Mouse (Mus musculus): ENCODE data around the gene P3h2.

P3h2 gene

DNA sequence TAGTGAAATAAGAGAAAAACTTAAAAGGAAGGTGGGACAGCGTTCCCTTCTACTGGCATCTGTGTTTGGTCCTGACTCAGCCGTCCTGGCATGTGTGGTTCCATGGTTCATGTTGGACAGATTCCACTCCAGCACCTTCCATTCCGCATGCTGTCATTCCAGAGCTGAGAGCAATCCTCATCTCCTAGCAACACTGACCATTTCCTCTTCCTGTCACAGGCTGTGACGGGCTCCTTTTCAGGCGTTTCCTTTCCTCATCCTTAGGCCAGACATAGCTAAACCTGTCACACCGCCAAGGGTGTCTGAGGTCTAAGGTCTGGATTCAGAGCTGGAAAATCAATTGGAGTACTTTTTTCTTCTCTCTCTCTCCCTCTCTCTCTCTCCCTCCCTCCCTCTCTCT lies 40.5 kb downstream of the P3h2 start:
- no peak for DNase-seq (ENCODE audit: low spot score in 2 of 2)

DNA sequence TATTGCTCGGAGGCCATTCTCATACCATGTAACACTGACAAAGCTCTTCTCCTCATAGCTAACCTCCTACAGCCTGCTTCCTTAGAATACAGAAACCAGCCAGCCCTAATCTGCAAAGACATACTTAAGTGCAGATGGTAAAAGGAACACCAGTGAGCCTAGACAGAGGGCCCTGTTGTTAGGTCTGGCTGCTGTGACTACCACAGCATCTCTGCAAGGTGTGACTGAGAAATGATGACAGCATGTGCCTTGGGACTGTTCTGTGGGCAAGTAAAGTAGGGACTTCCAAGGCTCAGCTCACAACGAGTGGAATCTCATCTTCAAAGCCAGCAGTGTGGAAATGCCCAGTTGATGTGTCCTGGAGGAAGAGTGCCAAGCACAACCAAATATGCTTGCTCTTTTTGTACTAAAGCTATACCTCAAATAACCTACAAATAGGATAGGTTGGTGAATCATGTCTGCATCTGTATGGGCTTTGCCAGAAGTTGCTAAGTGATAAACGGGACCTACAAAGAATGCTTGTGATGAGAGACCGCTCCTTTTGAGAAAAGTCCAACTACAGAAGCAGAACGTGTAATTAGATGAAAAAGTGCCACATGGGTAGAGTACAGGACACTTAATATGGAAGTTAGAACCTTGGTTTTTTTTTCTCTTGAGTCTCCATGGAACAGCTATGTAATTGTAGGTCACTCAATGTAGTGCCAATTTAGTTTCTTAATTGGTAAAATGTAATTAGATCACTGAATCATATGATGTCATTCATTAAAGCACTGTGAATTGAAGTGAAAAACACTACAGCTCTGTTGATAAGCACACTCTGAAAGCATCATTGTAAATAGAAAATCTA lies 45.1 kb downstream of the P3h2 start:
- no peak for DNase-seq (ENCODE audit: low spot score in 2 of 2)

DNA sequence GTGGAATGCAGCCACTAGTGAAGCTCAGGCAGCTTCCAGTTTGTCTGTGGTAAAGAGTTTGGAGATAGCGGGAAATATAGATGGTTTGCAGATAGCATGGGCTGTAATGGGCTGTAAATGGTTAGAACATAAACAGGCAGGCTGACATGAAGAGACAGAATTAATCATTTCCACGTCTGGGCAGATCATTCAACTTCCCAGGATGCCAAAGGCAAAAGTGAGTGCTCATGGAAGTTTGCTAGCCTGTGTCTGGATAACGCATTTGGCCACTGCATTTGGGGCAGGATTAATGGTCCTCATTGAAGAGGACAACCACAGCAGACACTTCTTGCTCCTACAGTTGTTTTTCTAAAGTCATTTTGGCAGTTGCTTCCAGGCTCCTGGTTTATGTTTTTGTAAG lies 52.0 kb downstream of the P3h2 start:
- DNase-seq (ENCODE audit: low spot score in 2 of 2), result no peak

DNA sequence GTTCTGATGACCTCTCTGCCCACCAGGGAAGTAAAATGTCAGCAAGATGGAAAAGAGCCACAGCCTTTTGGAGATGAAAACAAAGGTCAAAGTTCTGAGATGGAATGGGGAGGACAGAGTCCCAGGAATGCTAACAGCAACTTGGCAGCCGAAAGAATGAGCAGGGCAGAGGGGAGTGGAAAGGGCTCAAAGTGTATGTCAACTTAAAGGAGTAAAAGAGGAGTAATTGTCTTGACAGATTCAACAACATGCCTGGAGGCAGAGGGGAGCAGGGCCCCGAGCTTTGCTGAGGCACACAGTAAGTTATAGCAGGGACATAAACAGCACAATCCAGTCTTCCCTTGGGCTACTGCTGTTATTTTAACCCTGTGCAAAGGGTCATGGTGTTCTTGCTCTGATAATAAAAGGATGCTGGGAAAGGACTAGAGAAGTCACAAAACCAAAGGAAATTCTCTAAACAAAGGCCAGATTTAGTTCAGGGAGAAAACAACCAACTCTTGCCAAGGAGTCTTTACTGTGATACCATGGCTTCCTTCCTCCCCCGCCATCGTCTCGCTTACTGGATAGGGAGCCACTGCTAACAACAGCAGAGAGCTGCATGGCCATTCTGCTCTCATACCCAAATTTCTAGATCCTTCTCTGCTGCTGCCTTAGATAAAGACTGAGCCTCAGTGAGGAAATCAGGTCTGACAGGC lies 56.0 kb downstream of the P3h2 start:
- DNase-seq (ENCODE audit: low spot score in 2 of 2), result no peak

DNA sequence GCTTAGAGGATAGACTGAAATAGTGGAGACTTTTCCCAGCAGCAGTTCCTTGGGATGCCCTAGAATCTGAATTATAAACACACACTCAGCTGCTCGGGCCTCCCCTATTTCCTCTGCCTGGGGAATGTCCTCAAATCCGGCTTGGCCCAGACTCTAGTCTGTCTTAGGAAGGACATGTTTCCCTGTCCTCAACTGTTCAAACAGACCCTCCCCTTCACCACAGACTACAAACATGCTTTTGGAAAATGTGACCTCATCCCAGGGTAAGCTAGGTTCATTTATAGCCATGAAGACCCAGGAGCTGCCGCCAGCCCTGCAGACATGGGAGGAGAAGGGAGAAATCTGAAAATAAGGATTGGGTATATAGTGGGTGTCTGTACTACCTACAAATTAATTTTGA lies 57.7 kb downstream of the P3h2 start:
- DNase-seq (ENCODE audit: low spot score in 2 of 2), result no peak

DNA sequence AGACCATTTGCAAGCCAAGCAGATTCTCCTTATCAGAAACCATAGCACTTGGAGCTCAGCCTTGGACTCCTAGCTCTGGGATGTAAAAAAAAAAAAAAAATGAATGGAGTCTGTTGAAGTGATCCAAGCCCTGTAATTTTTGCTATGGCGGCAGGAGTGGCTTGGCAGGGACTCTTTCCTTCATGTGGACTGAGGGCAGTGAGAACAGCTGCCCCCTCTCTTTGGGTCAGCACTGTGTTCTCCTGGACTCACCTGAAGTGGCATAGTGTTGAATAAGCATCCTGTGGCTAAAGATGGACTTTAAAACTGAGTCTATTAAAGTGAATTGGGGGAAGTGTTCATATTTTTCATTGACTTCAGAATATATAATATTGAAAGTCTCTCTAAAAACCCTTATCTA lies 58.2 kb downstream of the P3h2 start:
- DNase-seq (ENCODE audit: low spot score in 2 of 2), result no peak

DNA sequence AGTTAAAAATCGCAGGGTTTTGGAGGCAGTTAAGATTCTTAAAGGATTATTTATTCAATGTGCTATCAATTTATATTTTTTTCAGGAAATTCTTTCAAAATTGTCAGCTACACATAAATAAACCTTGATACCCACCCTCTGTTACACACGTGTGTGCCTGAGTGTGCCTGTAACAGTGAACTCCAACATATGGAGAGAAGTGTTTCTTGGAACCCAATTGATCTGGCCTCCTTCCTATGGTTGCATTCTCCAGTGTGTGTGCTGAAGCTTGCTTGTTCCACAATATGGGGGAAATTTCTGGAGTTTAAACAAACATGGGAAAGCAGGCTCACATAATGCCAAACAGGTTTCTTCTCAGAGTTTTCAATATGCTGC lies 63.7 kb downstream of the P3h2 start:
- DNase-seq (ENCODE audit: low spot score in 2 of 2), result no peak

DNA sequence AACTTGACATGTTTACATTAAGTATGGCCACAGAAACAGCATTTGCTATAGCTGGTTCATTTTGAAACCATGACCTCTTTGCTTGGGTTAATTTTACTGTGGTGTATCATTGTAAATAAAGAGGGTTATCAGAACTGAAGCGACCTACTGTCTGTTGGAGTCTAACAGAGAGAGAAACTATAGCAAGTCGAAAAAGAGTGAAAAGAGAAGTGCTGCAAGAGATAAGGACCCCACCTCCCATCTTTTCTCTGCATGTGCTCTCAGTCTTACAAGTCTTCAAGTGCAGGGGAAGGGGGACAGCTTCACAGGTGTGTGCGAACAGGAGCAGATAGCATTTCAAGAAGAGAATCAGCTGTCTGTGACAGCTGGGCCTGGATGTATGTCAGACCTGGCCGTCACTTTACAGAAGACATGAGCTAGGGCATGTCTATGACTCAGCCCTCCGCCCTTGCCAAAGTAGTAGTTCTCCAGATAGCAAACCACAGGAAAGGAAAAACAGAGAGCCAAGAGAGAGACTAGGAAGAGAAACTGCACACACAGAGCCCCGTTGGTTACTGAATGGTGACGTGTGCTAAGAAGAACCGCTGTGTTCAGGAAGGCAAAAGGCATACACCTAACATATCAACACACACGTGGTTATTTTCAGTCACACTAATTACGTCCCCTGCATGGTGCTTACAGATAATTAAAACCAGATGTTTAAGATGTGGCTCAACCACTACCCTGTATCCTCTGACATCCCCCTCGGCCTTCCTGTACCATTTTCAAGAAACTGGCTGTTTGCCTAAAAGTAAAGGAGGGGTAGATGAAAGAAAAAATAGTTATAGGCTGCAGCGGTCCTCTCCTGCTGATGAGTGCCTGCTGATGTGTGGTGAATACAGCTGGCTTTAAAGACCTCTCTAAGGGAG lies 64.3 kb downstream of the P3h2 start:
- no peak for DNase-seq (ENCODE audit: low spot score in 2 of 2)

DNA sequence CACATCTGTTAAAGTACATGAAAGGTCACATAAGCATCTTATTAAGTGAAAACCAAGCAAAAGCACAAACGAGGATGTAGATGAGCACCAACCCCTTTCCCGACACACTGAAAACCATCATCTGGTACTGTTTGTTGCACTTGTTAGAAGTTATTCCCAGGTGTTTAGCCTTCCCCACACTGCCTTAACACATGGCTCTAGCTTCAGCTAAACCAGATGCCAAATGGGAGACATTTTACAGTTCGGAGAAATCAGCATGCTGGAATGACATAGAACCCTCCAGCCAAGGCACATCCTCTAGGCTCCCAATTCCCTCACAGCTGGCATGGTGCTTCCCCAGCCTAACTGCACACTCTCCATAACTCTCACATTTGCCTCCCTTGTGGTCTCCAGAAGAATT lies 66.3 kb downstream of the P3h2 start:
- DNase-seq (ENCODE audit: low spot score in 2 of 2), result no peak

DNA sequence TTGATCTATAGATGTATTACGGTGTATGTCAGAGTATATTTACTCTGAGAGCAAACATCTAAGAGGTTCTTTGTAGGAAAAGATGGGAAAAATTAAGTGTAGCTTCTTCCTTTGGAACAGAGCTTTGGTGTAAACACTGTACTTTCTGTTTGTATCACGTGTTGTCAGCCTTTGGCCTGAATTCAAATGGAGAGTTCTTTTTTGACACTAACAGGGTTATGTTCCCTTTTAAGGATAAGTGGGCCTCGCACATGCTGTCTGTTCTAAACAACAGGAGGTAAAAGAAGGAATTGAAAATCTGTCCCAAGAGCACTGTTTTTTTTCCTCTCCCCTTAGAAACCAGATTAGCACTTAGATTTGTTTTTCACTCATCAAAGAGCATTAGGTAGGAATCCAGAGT lies 70.1 kb downstream of the P3h2 start:
- no peak for DNase-seq (ENCODE audit: low spot score in 2 of 2)

DNA sequence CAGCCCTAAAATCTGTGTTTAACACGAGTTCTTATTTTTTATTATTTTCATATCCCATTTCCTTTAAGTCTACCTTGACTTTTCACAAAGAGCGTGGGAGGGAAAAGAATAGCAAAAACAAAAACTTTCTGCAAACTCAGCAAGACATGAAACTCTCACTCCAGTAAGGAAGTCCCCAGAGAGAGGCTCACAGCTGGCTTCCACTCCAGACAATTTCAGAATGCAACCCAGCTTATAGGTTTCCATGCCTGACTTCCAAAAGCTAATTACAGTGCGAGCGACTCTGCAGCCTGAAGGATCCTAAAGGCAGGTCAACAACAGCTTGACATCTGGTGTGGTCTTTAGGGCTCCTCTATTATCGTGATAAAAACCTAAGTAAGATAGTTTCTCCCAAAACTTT lies 70.5 kb downstream of the P3h2 start:
- DNase-seq (ENCODE audit: low spot score in 2 of 2), result no peak

DNA sequence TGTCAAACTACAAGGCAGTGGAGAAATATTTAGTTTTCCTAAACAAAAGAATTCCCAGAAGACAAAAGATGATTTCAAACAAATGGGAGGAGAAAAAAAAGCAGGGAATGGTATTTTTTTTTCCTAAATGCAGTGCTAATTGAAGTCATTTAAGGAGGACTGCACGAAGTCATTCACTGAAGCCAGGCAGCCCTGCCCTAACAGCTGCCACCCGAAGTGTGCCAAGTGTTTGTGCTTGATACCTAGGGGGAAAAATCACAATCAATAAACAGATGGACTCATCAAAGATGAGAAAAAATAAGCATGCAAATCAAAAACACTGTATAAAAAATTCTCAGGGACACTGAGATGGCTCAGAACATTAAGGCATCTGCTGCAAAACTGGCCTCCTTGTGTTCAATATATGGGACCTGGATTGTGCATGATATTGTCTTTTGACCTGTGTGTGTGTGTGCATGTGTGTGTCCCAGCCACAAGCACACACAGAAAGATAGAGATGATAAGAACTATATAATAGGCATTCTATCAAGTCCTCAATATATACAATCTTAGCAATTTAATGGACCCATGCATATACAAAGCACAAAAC lies 76.1 kb downstream of the P3h2 start:
- no peak for DNase-seq (ENCODE audit: low spot score in 2 of 2)

DNA sequence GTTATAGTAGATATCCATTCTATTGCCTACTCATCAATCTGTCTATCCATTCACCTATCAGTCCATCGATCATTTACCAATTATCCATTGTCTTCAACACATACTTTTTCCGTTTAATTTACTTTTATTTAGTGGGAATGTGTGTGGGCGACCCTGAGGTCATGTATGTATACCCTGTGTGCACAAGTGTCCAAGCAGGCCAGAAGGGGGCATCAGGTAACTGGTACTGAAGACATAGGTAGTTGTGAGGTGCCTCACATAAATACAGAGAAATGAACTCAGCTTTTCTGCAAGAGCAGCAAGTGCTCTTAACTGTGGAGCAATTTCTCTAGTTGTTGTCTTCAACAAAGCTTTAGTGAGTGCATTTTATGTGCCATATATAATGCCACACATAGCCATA lies 79.2 kb downstream of the P3h2 start:
- DNase-seq (ENCODE audit: low spot score in 2 of 2), result no peak

DNA sequence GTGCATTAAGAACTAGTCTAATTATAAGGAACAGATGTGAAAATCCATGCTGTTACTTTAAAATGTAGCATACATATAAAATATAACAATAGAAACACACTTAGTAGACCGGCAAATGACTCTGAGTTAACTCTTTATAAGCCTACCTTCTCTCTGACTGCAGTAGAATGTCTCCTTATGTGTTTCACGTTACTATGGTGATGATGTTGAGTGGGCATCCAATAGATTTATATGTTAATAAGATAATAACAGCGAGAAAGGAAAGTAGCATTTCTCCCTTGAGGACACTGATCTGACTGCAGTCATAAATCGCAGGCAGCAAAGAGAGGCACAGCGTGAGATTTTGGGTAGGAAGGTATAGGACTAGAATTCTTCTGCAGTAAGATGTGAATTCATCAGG lies 81.0 kb downstream of the P3h2 start:
- DNase-seq (ENCODE audit: low spot score in 2 of 2), result no peak

DNA sequence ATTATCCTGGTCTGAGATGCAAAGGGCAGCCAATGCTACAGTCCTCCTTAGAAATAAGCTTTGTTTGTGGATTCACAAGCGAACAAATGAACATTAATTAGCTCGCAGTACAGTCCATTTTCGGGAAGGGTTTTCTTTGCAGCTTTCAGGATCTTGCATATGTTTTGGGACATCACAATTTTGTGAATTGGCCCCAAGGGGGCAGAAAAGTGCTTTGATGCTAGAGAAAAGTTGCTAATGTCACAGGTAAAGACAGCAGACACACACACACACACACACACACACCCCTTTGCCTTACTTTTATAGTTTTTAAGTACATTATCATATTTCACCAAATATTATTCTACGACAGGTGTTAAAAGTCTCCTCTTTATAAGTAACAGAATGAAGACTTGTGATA lies 82.2 kb downstream of the P3h2 start:
- no peak for DNase-seq (ENCODE audit: low spot score in 2 of 2)

DNA sequence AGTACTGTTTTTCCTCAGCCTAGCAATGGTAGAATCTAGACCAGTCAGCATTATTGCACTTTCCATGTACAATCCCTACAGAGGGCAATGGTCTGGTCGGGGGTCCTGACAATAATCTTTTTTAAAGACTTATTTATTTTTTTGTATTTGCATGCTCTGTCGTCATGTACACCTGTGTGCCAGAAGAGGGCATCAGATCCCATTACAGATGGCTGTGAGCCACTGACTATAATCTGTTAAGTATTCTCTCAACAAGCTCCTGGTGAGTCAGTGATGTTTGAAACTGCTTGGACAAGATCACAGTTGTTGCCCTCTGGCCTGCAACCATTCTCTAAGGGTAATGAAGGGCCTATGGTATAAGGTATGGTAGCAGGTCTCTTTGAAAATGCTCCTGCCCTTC lies 83.8 kb downstream of the P3h2 start:
- DNase-seq (ENCODE audit: low spot score in 2 of 2), result no peak

DNA sequence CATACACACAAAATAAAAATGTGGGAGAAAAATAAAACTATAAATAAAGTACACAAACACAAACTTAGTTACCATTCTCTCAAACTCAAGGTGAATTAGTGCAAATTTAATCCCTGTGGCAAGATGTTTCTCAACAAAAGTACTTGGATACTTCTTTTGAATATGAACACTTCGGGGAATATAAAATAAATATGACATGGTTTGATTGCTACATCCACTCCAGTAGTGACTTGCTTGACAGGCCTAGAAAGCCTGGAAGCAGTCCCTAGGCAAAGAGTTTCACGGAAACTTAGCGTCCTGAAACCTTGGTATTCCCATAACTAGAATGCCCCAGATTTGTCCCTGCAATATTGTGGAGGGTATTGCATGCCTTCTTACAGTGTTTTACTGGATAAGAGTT lies 99.8 kb downstream of the P3h2 start:
- DNase-seq (ENCODE audit: low spot score in 2 of 2), result no peak

DNA sequence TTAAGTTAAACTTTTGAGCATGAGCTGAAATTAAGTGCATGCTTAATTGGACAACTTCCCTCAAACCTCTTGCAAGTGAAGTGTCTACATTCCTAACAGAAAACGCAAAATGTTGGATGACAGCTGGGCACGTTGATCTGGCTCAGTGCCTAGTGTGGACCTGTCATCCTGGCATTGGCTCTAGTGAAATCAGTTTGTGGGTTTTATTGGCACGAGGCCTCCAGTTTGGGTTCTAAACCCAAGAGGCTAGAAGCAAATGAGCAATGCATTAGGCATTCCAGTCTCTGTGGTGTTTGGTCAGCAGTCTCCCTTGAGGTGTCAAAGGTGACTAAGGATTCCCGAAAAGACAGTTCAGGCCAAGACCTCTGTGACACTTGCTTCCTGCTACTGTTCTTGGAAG lies 102.3 kb downstream of the P3h2 start:
- no peak for DNase-seq (ENCODE audit: low spot score in 2 of 2)

DNA sequence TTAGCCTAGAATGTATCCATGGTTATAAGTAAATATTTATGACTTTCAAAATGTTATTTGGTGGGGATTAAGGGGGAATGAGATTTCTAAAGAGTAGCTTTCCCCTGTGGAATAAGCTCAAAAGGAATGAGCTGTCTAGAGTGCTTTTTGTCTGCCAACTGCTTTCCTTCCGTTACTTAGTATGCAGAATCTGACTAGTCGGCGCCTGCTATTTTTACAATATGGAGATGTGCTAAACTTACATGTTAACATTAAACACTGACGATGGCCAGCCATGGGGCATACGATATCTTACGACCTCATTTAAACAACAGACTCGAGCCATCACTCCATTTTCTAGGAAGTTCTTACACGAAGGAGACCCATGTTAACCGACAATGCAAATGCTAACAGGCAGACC lies 102.7 kb downstream of the P3h2 start:
- no peak for DNase-seq (ENCODE audit: low spot score in 2 of 2)

DNA sequence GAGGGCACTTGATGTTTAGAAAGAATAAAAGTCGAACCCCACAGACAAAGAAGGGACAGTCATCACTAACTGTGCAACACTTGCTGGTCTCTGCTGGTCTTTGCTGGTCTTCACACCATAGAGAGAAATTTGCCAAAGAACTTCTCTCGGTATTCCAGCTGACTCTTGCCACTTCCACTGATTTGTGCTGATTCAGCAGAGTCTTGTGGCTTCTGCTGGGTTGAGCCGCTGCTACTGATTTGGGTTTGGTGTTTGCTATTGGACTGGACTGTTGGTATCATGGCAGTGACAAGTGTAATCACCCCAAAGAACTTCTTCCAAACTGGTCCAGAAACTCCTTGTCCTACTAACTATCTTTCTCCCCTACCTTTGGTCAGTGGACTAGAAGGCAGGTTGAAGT lies 111.0 kb downstream of the P3h2 start:
- DNase-seq (ENCODE audit: low spot score in 2 of 2), result no peak

DNA sequence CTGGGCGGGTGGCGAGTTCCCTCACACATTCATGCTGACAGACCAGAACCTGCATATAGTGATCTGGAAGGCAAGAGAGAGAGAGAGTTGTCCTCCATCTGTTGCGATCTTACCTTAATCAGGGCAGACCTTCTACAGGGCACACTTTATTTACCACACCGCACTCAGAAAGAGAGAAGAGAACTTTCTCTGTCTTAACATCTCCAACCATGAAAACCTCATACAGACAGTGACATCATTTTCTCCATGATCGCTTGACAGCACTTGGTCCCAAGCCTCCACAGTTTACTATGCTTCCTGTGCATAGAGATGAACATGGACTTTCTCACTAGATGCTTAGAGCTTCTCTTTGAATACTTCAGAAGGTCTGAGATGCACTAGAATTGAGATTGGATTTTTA lies 118.4 kb downstream of the P3h2 start:
- DNase-seq (ENCODE audit: low spot score in 2 of 2), result no peak

DNA sequence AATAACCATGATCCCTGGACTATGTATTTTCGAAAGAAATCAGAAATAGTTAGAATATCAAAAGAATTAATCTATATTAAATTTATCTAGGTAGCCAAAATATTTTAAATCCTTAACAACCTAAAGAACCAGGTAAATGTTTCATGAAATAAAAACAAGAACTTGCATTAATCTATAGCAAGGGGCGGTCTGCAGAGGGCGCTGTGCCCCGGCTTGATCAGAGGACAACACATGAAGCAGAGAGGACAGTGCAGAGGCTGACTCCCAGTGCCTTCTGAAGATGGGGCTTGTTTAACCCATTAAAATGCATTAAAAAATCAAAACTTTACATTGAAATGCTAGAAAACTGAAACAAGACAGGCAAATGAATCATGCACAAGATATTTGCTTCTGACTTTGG lies 121.9 kb downstream of the P3h2 start:
- no peak for DNase-seq (ENCODE audit: low spot score in 2 of 2)

Measured in frontal cortex, postnatal 25 days (tissue).